Mouse (Mus musculus) lung, embryonic 14.5 days (tissue): ENCODE measurements around the gene Mdm4. TPM values are rescaled to one million over a fixed set of nuclear protein-coding genes. Genes with fewer than 3 reads are reported as not detected.
A peak's percentile ranks its signal among the peaks of the same experiment; 100 is the strongest.
"Not testable (repeated sequence)": the region's sequence is repeated elsewhere in the genome, so short reads cannot be mapped to it uniquely, and the experiment has no call there.

ENCODE experiments used
- ATAC-seq: fragments of 200-750 bp; cut with Nextera tagmentation; 2 replicates; pipeline ENCODE4 v1.8.0; 2017; ENCODE audit warnings: mild to moderate bottlenecking, moderate TSS enrichment, moderate library complexity; ENCODE audit not compliant: insufficient read depth
- DNase-seq: peaks from one replicate; pipeline ENCODE4 v3.0.0-alpha.2; 2015
- H3K27ac ChIP-seq: fragments of 300-500 bp; sonication (generic); 2 replicates; pipeline ENCODE4 v1.5.1; 2014; ENCODE audit warnings: low read depth, mild to moderate bottlenecking, moderate library complexity
- H3K27me3 ChIP-seq: fragments of 300-500 bp; sonication (generic); 2 replicates; pipeline ENCODE4 v1.6.1; 2014; ENCODE audit warnings: low read length, control low read depth; ENCODE audit not compliant: insufficient read depth
- H3K36me3 ChIP-seq: fragments of 300-500 bp; sonication (generic); 2 replicates; pipeline ENCODE4 v1.6.1; 2014; ENCODE audit warnings: control low read depth; ENCODE audit not compliant: insufficient read depth
- H3K4me1 ChIP-seq: fragments of 300-500 bp; sonication (generic); 2 replicates; pipeline ENCODE4 v1.6.1; 2014; ENCODE audit warnings: antibody characterized with exemption, control low read depth; ENCODE audit not compliant: insufficient read depth
- H3K4me2 ChIP-seq: fragments of 300-500 bp; sonication (generic); 2 replicates; pipeline ENCODE4 v1.6.1; 2014; ENCODE audit warnings: mild to moderate bottlenecking
- H3K4me3 ChIP-seq: fragments of 300-500 bp; sonication (generic); 2 replicates; pipeline ENCODE4 v1.5.1; 2014; ENCODE audit warnings: low read depth, low read length
- H3K9ac ChIP-seq: fragments of 300-500 bp; sonication (generic); 2 replicates; pipeline ENCODE4 v1.6.1; 2014
- H3K9me3 ChIP-seq: fragments of 300-500 bp; sonication (generic); 2 replicates; pipeline ENCODE4 v1.6.1; 2016; ENCODE audit warnings: low read depth, low read length, control low read depth
- CTCF ChIP-seq: IDR thresholded peaks from 2 replicates; pipeline ENCODE4 v1.5.1; 2016; ENCODE audit warnings: antibody characterized with exemption, low read depth
- WGBS: fragments of 180-500 bp; shearing (Covaris S2); extraction: QIAGEN DNeasy Blood & Tissue Kit; methylation state at CpG from one replicate; pipeline ENCODE4 v1.1.7; 2014; 5-methylcytosine and 5-hydroxymethylcytosine counted together
- polyA plus RNA-seq: library from polyadenylated mRNA; unstranded; fragments of >200 nt; fragmentation: Nextera tagmentation; extraction: Ambion mirVana; gene quantifications from 2 replicates; pipeline ENCODE4 v1.2.1, GENCODE M21; 2014

The Mdm4 gene
- polyA plus RNA-seq, 1 experiment from 2014 or later: 49.5 TPM

GRCm38 (mm10) chr1:133045011-133045860 lies 14.9 kb upstream of the Mdm4 start, which contains the start of gene Pik3c2b:
Gene Pik3c2b, plus strand, starts transcription at chr1:133045667.
- Histone ChIP-seq H3K9ac (peak within 1 kb of the TSS; percentile 93), H3K4me1 (no peaks in the 10 kb centered on the region), H3K27ac (peak within 1 kb of the TSS; percentile 83), H3K4me2 (peak within 1 kb of the TSS; percentile 97), H3K36me3 (no peaks in the 10 kb centered on the region), H3K27me3 (peaks cover 7% of the 10 kb centered on the region; the same call in 1 of the 2 replicates), H3K4me3 (peak within 1 kb of the TSS; percentile 81), H3K9me3 (no peaks in the 10 kb centered on the region)
- 2% methylated on average over 15 of the region's 15 CpGs for WGBS
- TF ChIP-seq CTCF: no peak
- DNase-seq (no peak), ATAC-seq (no peak)

- ATAC-seq (peak; percentile 79), DNase-seq (peak; percentile 93)
- Histone ChIP-seq H3K4me2 (no peak overlapping the region), H3K9me3 (no peaks in the 10 kb centered on the region), H3K27me3 (no peaks in the 10 kb centered on the region), H3K27ac (no peak overlapping the region), H3K4me3 (no peak overlapping the region), H3K36me3 (no peaks in the 10 kb centered on the region), H3K4me1 (no peaks in the 10 kb centered on the region), H3K9ac (no peak overlapping the region)
- peak; percentile 94 for TF ChIP-seq CTCF
- WGBS: 12% methylated on average over 4 of the region's 4 CpGs
Measured at GRCm38 (mm10) chr1:133039505-133039949, 9.2 kb upstream of the Mdm4 start.

GRCm38 (mm10) chr1:133034682-133035081 lies 4.3 kb upstream of the Mdm4 start:
- DNase-seq, H3K27ac ChIP-seq, H3K36me3 ChIP-seq, H3K27me3 ChIP-seq, H3K9me3 ChIP-seq, H3K4me1 ChIP-seq, ATAC-seq, H3K9ac ChIP-seq, H3K4me3 ChIP-seq, H3K4me2 ChIP-seq: not testable (repeated sequence)
- WGBS: 64% methylated on average over 7 of the region's 7 CpGs

- no peaks in the 10 kb centered on the region for H3K4me1 ChIP-seq
- ATAC-seq: peak; percentile 90
- peak overlapping the region; percentile 47 for H3K4me3 ChIP-seq
- TF ChIP-seq CTCF: no peak
- DNase-seq: peak; percentile 87
- H3K27me3 ChIP-seq: no peaks in the 10 kb centered on the region
- no peaks in the 10 kb centered on the region for H3K36me3 ChIP-seq
- peak overlapping the region; percentile 27; the same call in 1 of the 2 replicates for H3K27ac ChIP-seq
- no peaks in the 10 kb centered on the region for H3K9me3 ChIP-seq
- H3K4me2 ChIP-seq: peak overlapping the region; percentile 54
- no peak overlapping the region for H3K9ac ChIP-seq
- 1% methylated on average over 11 of the region's 11 CpGs for WGBS
Measured at GRCm38 (mm10) chr1:133034091-133034460, 3.7 kb upstream of the Mdm4 start.

- peak overlapping the region; percentile 82 for H3K27ac ChIP-seq
- ATAC-seq (peak; percentile 89), DNase-seq (peak; percentile 98)
- H3K9ac ChIP-seq: peak overlapping the region; percentile 49
- H3K36me3 ChIP-seq: no peaks in the 10 kb centered on the region
- TF ChIP-seq CTCF: no peak
- H3K4me3 ChIP-seq: peak overlapping the region; percentile 47
- no peaks in the 10 kb centered on the region for H3K4me1 ChIP-seq
- H3K4me2 ChIP-seq: peak overlapping the region; percentile 54
- no peaks in the 10 kb centered on the region for H3K9me3 ChIP-seq
- H3K27me3 ChIP-seq: no peaks in the 10 kb centered on the region
- WGBS: under 1% methylated on average over 28 of the region's 28 CpGs
Measured at GRCm38 (mm10) chr1:133033316-133034090, 3.1 kb upstream of the Mdm4 start.

GRCm38 (mm10) chr1:133032981-133033315 lies 2.6 kb upstream of the Mdm4 start:
- no peak for TF ChIP-seq CTCF
- Histone ChIP-seq H3K4me3 (peak overlapping the region; percentile 47), H3K9me3 (no peaks in the 10 kb centered on the region), H3K27ac (peak overlapping the region; percentile 82), H3K9ac (peak overlapping the region; percentile 49), H3K27me3 (no peaks in the 10 kb centered on the region), H3K36me3 (no peaks in the 10 kb centered on the region), H3K4me1 (no peaks in the 10 kb centered on the region), H3K4me2 (peak overlapping the region; percentile 54)
- 9% methylated on average over 5 of the region's 5 CpGs for WGBS
- ATAC-seq (peak; percentile 48), DNase-seq (no peak)

GRCm38 (mm10) chr1:133029744-133030143 lies 617 bp downstream of the Mdm4 start:
- Histone ChIP-seq H3K4me2 (no peak overlapping the region), H3K9ac (no peak overlapping the region), H3K9me3 (no peaks in the 10 kb centered on the region), H3K36me3 (no peaks in the 10 kb centered on the region), H3K4me3 (no peak overlapping the region), H3K27me3 (no peaks in the 10 kb centered on the region), H3K27ac (no peak overlapping the region), H3K4me1 (no peaks in the 10 kb centered on the region)
- 70% methylated on average over 3 of the region's 3 CpGs for WGBS
- TF ChIP-seq CTCF: no peak
- no peak for DNase-seq
- no peak for ATAC-seq
